Mouse (Mus musculus) megakaryocyte progenitor cell, adult 5-6 weeks (primary cell): ENCODE results near the gene Gramd2. TPM values are rescaled to one million over a fixed set of nuclear protein-coding genes. Genes with fewer than 3 reads are reported as not detected.

Source experiments
- ATAC-seq: replicated peaks from 2 replicates; pipeline ENCODE4 v1.8.0; 2016; ENCODE audit warnings: mild to moderate bottlenecking, moderate TSS enrichment, inconsistent platforms; ENCODE audit not compliant: poor library complexity
- total RNA-seq, 2 experiments: library from RNA; stranded (forward) in 1 of 2; stranded (reverse) in 1 of 2; fragments of 157-497, 149-512 nt in 1 of 2; fragments of 200-1000 nt in 1 of 2; gene quantifications; 2 replicates each; pipeline versions ENCODE4 v1.2.3 to v1.2.4; 2015 to 2017

The Gramd2 gene
- total RNA-seq (2015) (0.02 TPM in 1 of 2 replicates, not detected in the other), total RNA-seq (2017) (0.14 TPM in 1 of 2 replicates, not detected in the other)

GRCm38 (mm10) chr9:59679678-59680533, at the start of gene Gramd2:
Gene Gramd2 (plus strand): TSS chr9:59680144.
- ATAC-seq: peak; percentile 80

- peak; percentile 52 for ATAC-seq
Observed at GRCm38 (mm10) chr9:59638372-59638771, 41.6 kb upstream of the Gramd2 start.

- no peak for ATAC-seq
Observed at GRCm38 (mm10) chr9:59639936-59640335, 40.0 kb upstream of the Gramd2 start.

- no peak for ATAC-seq
Observed at GRCm38 (mm10) chr9:59641320-59641719, 38.6 kb upstream of the Gramd2 start.

- ATAC-seq: no peak
Observed at GRCm38 (mm10) chr9:59649911-59650310, 30.0 kb upstream of the Gramd2 start.

- peak; percentile 49 for ATAC-seq
Observed at GRCm38 (mm10) chr9:59653371-59653770, 26.6 kb upstream of the Gramd2 start.

- no peak for ATAC-seq
Observed at GRCm38 (mm10) chr9:59654450-59654983, 25.4 kb upstream of the Gramd2 start.

- peak; percentile 62 for ATAC-seq
Observed at GRCm38 (mm10) chr9:59655958-59656634, 23.8 kb upstream of the Gramd2 start, which contains the start of gene Pkm. Gene Pkm (plus strand): TSS chr9:59656368.

GRCm38 (mm10) chr9:59656635-59657617, 23.0 kb upstream of the Gramd2 start:
- ATAC-seq: peak; percentile 12

GRCm38 (mm10) chr9:59658146-59658545, 21.8 kb upstream of the Gramd2 start:
- ATAC-seq: no peak

GRCm38 (mm10) chr9:59659036-59660026, 20.6 kb upstream of the Gramd2 start:
- peak; percentile 63 for ATAC-seq

- no peak for ATAC-seq
Observed at GRCm38 (mm10) chr9:59660421-59660820, 19.5 kb upstream of the Gramd2 start.

GRCm38 (mm10) chr9:59661298-59661975, 18.5 kb upstream of the Gramd2 start:
- no peak for ATAC-seq

GRCm38 (mm10) chr9:59663226-59663625, 16.7 kb upstream of the Gramd2 start:
- no peak for ATAC-seq

GRCm38 (mm10) chr9:59663957-59664356, 16.0 kb upstream of the Gramd2 start:
- no peak for ATAC-seq

GRCm38 (mm10) chr9:59664664-59665256, 15.2 kb upstream of the Gramd2 start:
- no peak for ATAC-seq

- no peak for ATAC-seq
Observed at GRCm38 (mm10) chr9:59666016-59666415, 13.9 kb upstream of the Gramd2 start.

- no peak for ATAC-seq
Observed at GRCm38 (mm10) chr9:59666813-59667212, 13.1 kb upstream of the Gramd2 start.
